Mouse (Mus musculus) lung, postnatal 0 days (tissue): ENCODE measurements around the gene Uroc1.

Experiments used
- CTCF ChIP-seq: IDR thresholded peaks from 2 replicates; pipeline ENCODE4 v1.5.1; 2016; ENCODE audit warnings: antibody characterized with exemption, mild to moderate bottlenecking
- EP300 ChIP-seq: IDR thresholded peaks from 2 replicates; pipeline ENCODE4 v1.6.1; 2016; ENCODE audit warnings: antibody characterized with exemption, mild to moderate bottlenecking, control low read depth

- no peak for TF ChIP-seq CTCF
- TF ChIP-seq EP300, result no peak
Measured at GRCm38 (mm10) chr6:90374647-90375046, 41.6 kb downstream of the Uroc1 start.
